In the genomic region with DNA sequence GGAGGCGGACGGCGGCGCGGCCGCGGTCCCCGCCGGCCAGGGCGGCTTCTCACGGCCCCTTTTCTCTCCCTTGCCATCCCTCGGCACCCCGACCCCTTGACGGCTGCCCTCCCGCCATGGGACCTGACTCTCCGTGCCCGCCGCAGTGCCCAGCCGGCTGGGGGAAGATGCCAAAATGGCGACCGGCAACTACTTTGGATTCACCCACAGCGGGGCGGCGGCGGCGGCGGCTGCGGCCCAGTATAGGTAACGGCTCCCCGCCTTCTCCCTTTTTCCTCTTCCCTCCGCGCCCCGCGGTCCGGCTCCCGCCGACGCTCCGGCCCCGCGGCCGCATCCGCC, we compare ENCODE assay signal across 8 mouse cellular contexts. TPM values are rescaled to one million over a fixed set of nuclear protein-coding genes. Genes with fewer than 3 reads are reported as not detected.
DNase-seq lines count a peak whose midpoint lies in the region; ATAC-seq and TF ChIP-seq lines count a peak whose summit lies in the region.

No protein-coding gene starts in this region.

- peak; percentile 36 for ATAC-seq in intestine, embryonic 14.5 days (replicated peaks; ENCODE audit: low FRiP score, low TSS enrichment, low read depth)

- peaks cover 4% of the 10 kb centered on the region; the same call in 1 of the 2 replicates for H3K36me3 ChIP-seq in intestine, embryonic 14.5 days (ENCODE audit: control insufficient read depth, insufficient read depth, low read length)

- TF ChIP-seq CTCF in gastrocnemius, adult 2 months (IDR thresholded peaks at IDR 0.05) = no peak

- peak overlapping the region; percentile 99 for H3K27ac ChIP-seq in gastrocnemius, adult 2 months
- H3K27ac ChIP-seq in intestine, embryonic 14.5 days (ENCODE audit: low read depth) = peak overlapping the region; percentile 90

- peak overlapping the region; percentile 97 for H3K9ac ChIP-seq in intestine, embryonic 14.5 days (ENCODE audit: low read length)

- intact Hi-C loops in gastrocnemius, adult 2 months (cut with DNase I) = no loop called here
- intact Hi-C loops in gastrocnemius, postnatal 36 days (cut with DNase I) = no loop called here

- no peaks in the 10 kb centered on the region; the same call in 1 of the 2 replicates for H3K4me1 ChIP-seq in intestine, embryonic 14.5 days (replicated peaks; ENCODE audit: control insufficient read depth, insufficient read depth, low read length)

- peak overlapping the region; percentile 62 for H3K4me2 ChIP-seq in intestine, embryonic 14.5 days (ENCODE audit: low read length)

- peak overlapping the region; percentile 79 for H3K4me3 ChIP-seq in gastrocnemius, adult 2 months
- peak overlapping the region; percentile 91 for H3K4me3 ChIP-seq in intestine, embryonic 14.5 days (ENCODE audit: low read depth, low read length)

- no peak for DNase-seq in gastrocnemius, adult 2 months
- no peak for DNase-seq in gastrocnemius, postnatal 36 days
- peak; percentile 21 for DNase-seq in thymus, postnatal 0 days (ENCODE audit: low spot score)
- no peak for DNase-seq in thymus, postnatal 25 days
- no peak for DNase-seq in intestine, embryonic 14.5 days (ENCODE audit: low spot score)
- DNase-seq in mesoderm, embryonic 11.5 days (ENCODE audit: low read depth, low spot score) = peak; percentile 18
- no peak for DNase-seq in urinary bladder, postnatal 25 days (ENCODE audit: low spot score)
- DNase-seq in spleen, adult 12 weeks (ENCODE audit: low spot score) = no peak

- under 1% methylated on average over 18 of the region's 43 CpGs for WGBS in intestine, embryonic 14.5 days

- no peaks in the 10 kb centered on the region for H3K27me3 ChIP-seq in intestine, embryonic 14.5 days (replicated peaks; ENCODE audit: control insufficient read depth, insufficient read depth, low read length)

- H3K9me3 ChIP-seq in intestine, embryonic 14.5 days (ENCODE audit: control insufficient read depth, low read length) = no peaks in the 10 kb centered on the region

RNA-seq across cellular contexts. Expression of a gene that starts 0.4 kb away (rescaled TPM):
- 10 to 100 TPM; 68.3 to 69.8 TPM for total RNA-seq in gastrocnemius, adult 2 months (2021)
- 10 to 100 TPM; 55.6 to 59.3 TPM for total RNA-seq in gastrocnemius, postnatal 36 days (2021)
- polyA plus RNA-seq in thymus, postnatal 0 days (2015; fragmentation: Nextera tagmentation; extraction: Ambion mirVana) = 77.5 and 78.4 TPM in 2 replicates
- 144 and 157 TPM in 2 replicates for polyA plus RNA-seq in intestine, embryonic 14.5 days (2014; fragmentation: Nextera tagmentation; extraction: Ambion mirVana)

Comparison
In these comparisons a context has a peak if more than half of its experiments do, and no peak if none do; other contexts are left out.
1. DNase-seq: peak in thymus, postnatal 0 days (single experiment) and mesoderm, embryonic 11.5 days (single experiment); none in gastrocnemius, adult 2 months (single experiment), gastrocnemius, postnatal 36 days (0 of 2), thymus, postnatal 25 days (single experiment), intestine, embryonic 14.5 days (single experiment), urinary bladder, postnatal 25 days (single experiment) and spleen, adult 12 weeks (single experiment).